Mouse (Mus musculus): ENCODE data around the gene Shd. TPM values are rescaled to one million over a fixed set of nuclear protein-coding genes. Genes with fewer than 3 reads are reported as not detected.
"Not testable (repeated sequence)": the region's sequence is repeated elsewhere in the genome, so short reads cannot be mapped to it uniquely, and the experiment has no call there.

Shd gene
- polyA plus RNA-seq (2015; fragmentation: Nextera tagmentation; extraction: Ambion mirVana) = 185 and 187 TPM in 2 replicates

- peak; percentile 50 for ATAC-seq
- peak within 1 kb of the TSS; percentile 94 for H3K9ac ChIP-seq (ENCODE audit: low read depth, low read length)
- peaks cover 15% of the 10 kb centered on the region for H3K36me3 ChIP-seq (ENCODE audit: control insufficient read depth, insufficient read depth, low read length)
- H3K27me3 ChIP-seq (ENCODE audit: control insufficient read depth, insufficient read depth, low read depth, low read length) = no peaks in the 10 kb centered on the region
- H3K4me2 ChIP-seq (ENCODE audit: low read length) = peak within 1 kb of the TSS; percentile 97
- no peaks in the 10 kb centered on the region for H3K9me3 ChIP-seq (replicated peaks; ENCODE audit: control insufficient read depth, low read length, poor library complexity, severe bottlenecking)
- peak within 1 kb of the TSS; percentile 77 for H3K4me3 ChIP-seq (ENCODE audit: low read depth, low read length)
- peaks cover 36% of the 10 kb centered on the region for H3K4me1 ChIP-seq (ENCODE audit: control insufficient read depth, insufficient read depth, low read length)
- WGBS = 7% methylated on average over 42 of the region's 55 CpGs
- peak within 1 kb of the TSS; percentile 87 for H3K27ac ChIP-seq (ENCODE audit: low read length)
Observed at GRCm38 (mm10) chr17:55969966-55970891, at the start of gene Shd. TSS of gene Shd (plus strand) at chr17:55970467.

- Histone ChIP-seq H3K4me3 (ENCODE audit: low read depth, low read length) (peak overlapping the region; percentile 45), H3K4me1 (ENCODE audit: control insufficient read depth, insufficient read depth, low read length) (peaks cover 11% of the 10 kb centered on the region; the same call in 1 of the 2 replicates), H3K4me2 (ENCODE audit: low read length) (peak overlapping the region; percentile 69), H3K36me3 (ENCODE audit: control insufficient read depth, insufficient read depth, low read length) (no peaks in the 10 kb centered on the region), H3K27me3 (ENCODE audit: control insufficient read depth, insufficient read depth, low read depth, low read length) (no peaks in the 10 kb centered on the region), H3K9me3 (replicated peaks; ENCODE audit: control insufficient read depth, low read length, poor library complexity, severe bottlenecking) (no peaks in the 10 kb centered on the region), H3K27ac (ENCODE audit: low read length) (peak overlapping the region; percentile 78), H3K9ac (ENCODE audit: low read depth, low read length) (peak overlapping the region; percentile 67)
- ATAC-seq = peak; percentile 99
- 1% methylated on average over 26 of the region's 33 CpGs for WGBS
Observed at GRCm38 (mm10) chr17:55931553-55932502, 38.4 kb upstream of the Shd start.

DNA sequence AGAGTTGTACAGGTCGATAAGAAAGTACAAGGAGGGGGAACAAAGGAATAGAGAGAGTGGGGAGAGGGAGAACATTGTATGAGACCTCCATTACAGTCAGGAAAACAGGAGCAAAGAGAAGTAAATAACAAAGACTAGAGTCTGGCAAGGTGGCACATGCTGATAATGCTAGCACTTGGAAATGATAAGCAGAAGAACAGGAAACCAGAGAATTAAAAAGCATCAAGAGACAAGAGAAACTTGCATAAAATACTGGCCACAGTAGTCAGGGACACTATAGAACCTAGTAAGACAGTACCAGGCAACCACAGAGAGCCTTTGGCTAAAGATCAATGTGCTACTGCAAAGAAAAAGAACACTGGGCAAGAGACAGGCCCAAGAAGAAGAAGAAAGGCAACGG lies 37.6 kb upstream of the Shd start:
- Histone ChIP-seq H3K36me3 (ENCODE audit: control insufficient read depth, insufficient read depth, low read length) (no peaks in the 10 kb centered on the region), H3K9me3 (replicated peaks; ENCODE audit: control insufficient read depth, low read length, poor library complexity, severe bottlenecking) (no peaks in the 10 kb centered on the region; the same call in 1 of the 2 replicates), H3K4me2 (ENCODE audit: low read length) (peak overlapping the region; percentile 69), H3K27ac (ENCODE audit: low read length) (no peak overlapping the region), H3K9ac (ENCODE audit: low read depth, low read length) (peak overlapping the region; percentile 67), H3K4me1 (ENCODE audit: control insufficient read depth, insufficient read depth, low read length) (peaks cover 11% of the 10 kb centered on the region; the same call in 1 of the 2 replicates), H3K27me3 (ENCODE audit: control insufficient read depth, insufficient read depth, low read depth, low read length) (no peaks in the 10 kb centered on the region), H3K4me3 (ENCODE audit: low read depth, low read length) (peak overlapping the region; percentile 45)
- no peak for ATAC-seq
- 66% methylated on average over 2 of the region's 2 CpGs for WGBS

DNA sequence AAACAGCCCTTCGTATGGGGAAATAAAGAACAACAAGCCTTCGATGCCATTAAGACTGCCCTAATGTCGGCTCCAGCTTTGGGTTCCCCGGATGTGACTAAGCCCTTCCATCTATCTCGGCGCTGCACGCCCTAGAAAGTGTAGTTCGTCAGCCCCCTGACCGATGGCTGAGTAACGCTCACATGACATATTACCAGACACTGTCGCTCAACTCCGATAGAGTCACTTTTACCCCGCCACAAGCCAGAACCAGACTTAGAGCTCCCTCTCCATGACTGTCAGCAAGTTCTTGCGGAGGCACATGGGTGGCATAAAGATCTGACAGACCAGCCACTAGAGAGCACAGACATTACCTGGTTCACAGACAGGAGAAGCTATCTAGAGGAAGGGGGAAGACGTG lies 37.1 kb upstream of the Shd start:
- H3K27ac ChIP-seq (ENCODE audit: low read length) = no peak overlapping the region
- H3K4me3 ChIP-seq (ENCODE audit: low read depth, low read length) = no peak overlapping the region
- ATAC-seq = no peak
- H3K4me2 ChIP-seq (ENCODE audit: low read length) = peak overlapping the region; percentile 69; the same call in 1 of the 2 replicates
- 0 out of 2 replicates have a peak, but pooled peaks cover 2% of the 10 kb centered on the region for H3K36me3 ChIP-seq (ENCODE audit: control insufficient read depth, insufficient read depth, low read length)
- peaks cover 11% of the 10 kb centered on the region; the same call in 1 of the 2 replicates for H3K4me1 ChIP-seq (ENCODE audit: control insufficient read depth, insufficient read depth, low read length)
- WGBS = 95% methylated on average over 15 of the region's 15 CpGs
- H3K9me3 ChIP-seq (replicated peaks; ENCODE audit: control insufficient read depth, low read length, poor library complexity, severe bottlenecking) = peaks cover 3% of the 10 kb centered on the region
- no peak overlapping the region for H3K9ac ChIP-seq (ENCODE audit: low read depth, low read length)
- no peaks in the 10 kb centered on the region for H3K27me3 ChIP-seq (ENCODE audit: control insufficient read depth, insufficient read depth, low read depth, low read length)

GRCm38 (mm10) chr17:55944387-55944865 lies 25.8 kb upstream of the Shd start:
- WGBS = 31% methylated on average over 10 of the region's 10 CpGs
- ATAC-seq; H3K27me3 ChIP-seq (ENCODE audit: control insufficient read depth, insufficient read depth, low read depth, low read length); H3K9me3 ChIP-seq (replicated peaks; ENCODE audit: control insufficient read depth, low read length, poor library complexity, severe bottlenecking); H3K36me3 ChIP-seq (ENCODE audit: control insufficient read depth, insufficient read depth, low read length); H3K4me1 ChIP-seq (ENCODE audit: control insufficient read depth, insufficient read depth, low read length): not testable (repeated sequence)
- Histone ChIP-seq H3K4me3 (ENCODE audit: low read depth, low read length) (peak overlapping the region; percentile 48), H3K27ac (ENCODE audit: low read length) (peak overlapping the region; percentile 86), H3K4me2 (ENCODE audit: low read length) (peak overlapping the region; percentile 82), H3K9ac (ENCODE audit: low read depth, low read length) (peak overlapping the region; percentile 56; the same call in 1 of the 2 replicates)

DNA sequence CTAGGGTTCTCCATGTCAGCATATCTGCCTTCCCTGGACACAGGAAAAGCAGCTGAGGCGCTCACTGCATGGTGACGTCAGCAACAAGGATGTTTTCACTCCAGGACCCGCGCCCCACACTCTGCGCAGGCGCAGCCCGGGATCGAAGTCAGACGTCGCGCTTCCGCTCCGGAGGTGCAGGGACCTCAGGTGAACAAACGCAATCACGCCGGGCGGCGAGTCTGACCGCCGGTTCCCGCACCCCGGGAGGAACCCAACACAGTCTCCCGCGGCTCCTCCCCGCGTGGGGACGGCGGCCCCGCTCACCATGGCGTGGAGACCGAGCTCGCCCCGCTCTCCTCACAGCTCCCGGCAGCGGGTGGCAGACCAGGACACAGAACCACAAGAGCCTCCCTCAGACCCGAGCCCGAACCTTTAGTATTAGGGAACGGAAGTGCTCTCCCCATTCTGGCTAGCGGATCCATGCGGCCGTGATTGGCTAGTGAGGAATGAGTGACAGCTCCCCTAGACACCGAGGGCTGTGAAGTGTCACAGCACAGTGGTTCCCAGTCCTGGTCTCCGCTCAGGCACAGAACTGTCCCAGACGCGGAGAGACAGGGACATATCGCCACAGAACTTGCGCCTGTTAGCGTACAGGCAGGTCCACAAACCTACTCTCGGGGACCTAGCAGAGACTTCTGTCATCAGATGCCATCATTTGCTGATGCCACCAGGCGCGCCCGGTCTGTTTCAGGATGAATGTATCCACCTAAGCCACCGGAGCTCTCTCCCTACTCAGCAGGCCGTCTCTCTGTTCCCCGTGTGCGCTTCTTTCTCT lies 25.2 kb upstream of the Shd start:
- Histone ChIP-seq H3K4me2 (ENCODE audit: low read length) (peak overlapping the region; percentile 82), H3K9ac (ENCODE audit: low read depth, low read length) (peak overlapping the region; percentile 63), H3K27ac (ENCODE audit: low read length) (peak overlapping the region; percentile 86), H3K4me3 (ENCODE audit: low read depth, low read length) (peak overlapping the region; percentile 48)
- not testable (repeated sequence) for H3K4me1 ChIP-seq (ENCODE audit: control insufficient read depth, insufficient read depth, low read length); H3K9me3 ChIP-seq (replicated peaks; ENCODE audit: control insufficient read depth, low read length, poor library complexity, severe bottlenecking); H3K36me3 ChIP-seq (ENCODE audit: control insufficient read depth, insufficient read depth, low read length); H3K27me3 ChIP-seq (ENCODE audit: control insufficient read depth, insufficient read depth, low read depth, low read length)
- peak; percentile 99 for ATAC-seq
- under 1% methylated on average over 50 of the region's 56 CpGs for WGBS

DNA sequence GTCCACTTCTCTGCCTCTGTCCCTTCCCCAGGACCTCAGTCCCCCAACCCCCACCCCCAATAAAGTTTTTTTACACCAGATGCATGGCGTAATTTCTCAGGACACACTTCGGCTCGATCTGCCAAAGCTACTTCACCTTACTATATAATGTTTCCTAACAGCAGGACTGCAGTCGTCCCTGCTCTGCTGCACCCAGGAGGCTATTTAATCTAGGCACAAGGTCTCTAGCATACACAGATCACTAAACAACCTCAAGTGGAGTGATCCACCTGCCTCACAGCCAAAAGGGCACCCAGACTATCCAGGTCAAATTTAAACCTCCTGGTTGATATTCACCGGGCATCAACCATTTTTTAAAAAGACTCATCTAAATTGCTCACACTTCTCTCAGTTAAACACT lies 24.6 kb upstream of the Shd start:
- WGBS = 27% methylated on average over 5 of the region's 5 CpGs
- Histone ChIP-seq H3K4me1 (ENCODE audit: control insufficient read depth, insufficient read depth, low read length) (peaks cover 4% of the 10 kb centered on the region; the same call in 1 of the 2 replicates), H3K36me3 (ENCODE audit: control insufficient read depth, insufficient read depth, low read length) (peaks cover 4% of the 10 kb centered on the region; the same call in 1 of the 2 replicates), H3K27ac (ENCODE audit: low read length) (peak overlapping the region; percentile 86), H3K9me3 (replicated peaks; ENCODE audit: control insufficient read depth, low read length, poor library complexity, severe bottlenecking) (no peaks in the 10 kb centered on the region), H3K9ac (ENCODE audit: low read depth, low read length) (peak overlapping the region; percentile 63), H3K27me3 (ENCODE audit: control insufficient read depth, insufficient read depth, low read depth, low read length) (no peaks in the 10 kb centered on the region), H3K4me3 (ENCODE audit: low read depth, low read length) (peak overlapping the region; percentile 48), H3K4me2 (ENCODE audit: low read length) (peak overlapping the region; percentile 82)
- peak; percentile 1; the same call in 1 of the 2 replicates for ATAC-seq

DNA sequence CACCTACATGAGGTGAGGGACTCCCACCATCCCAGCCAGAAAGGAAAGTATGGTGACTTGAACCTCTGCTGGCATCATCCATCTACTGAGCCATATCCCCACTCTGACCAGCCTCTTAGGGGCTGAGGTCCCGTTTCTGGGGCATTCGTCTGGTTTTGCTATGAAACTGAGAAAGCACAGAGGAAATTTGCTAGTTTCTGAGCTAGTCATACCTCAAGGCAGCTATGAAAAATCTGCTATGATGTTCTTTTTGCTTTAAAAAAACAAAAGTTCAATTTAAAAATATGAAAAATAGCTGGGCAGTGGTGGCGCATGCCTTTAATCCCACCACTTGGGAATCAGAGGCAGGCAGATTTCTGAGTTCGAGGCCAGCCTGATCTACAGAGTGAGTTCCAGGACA lies 21.6 kb upstream of the Shd start:
- WGBS = 90% methylated on average over 4 of the region's 4 CpGs
- Histone ChIP-seq H3K27me3 (ENCODE audit: control insufficient read depth, insufficient read depth, low read depth, low read length) (no peaks in the 10 kb centered on the region), H3K4me3 (ENCODE audit: low read depth, low read length) (no peak overlapping the region), H3K36me3 (ENCODE audit: control insufficient read depth, insufficient read depth, low read length) (no peaks in the 10 kb centered on the region), H3K27ac (ENCODE audit: low read length) (no peak overlapping the region), H3K9ac (ENCODE audit: low read depth, low read length) (no peak overlapping the region), H3K4me1 (ENCODE audit: control insufficient read depth, insufficient read depth, low read length) (peaks cover 4% of the 10 kb centered on the region; the same call in 1 of the 2 replicates), H3K4me2 (ENCODE audit: low read length) (no peak overlapping the region), H3K9me3 (replicated peaks; ENCODE audit: control insufficient read depth, low read length, poor library complexity, severe bottlenecking) (no peaks in the 10 kb centered on the region)
- ATAC-seq = no peak
